Mouse (Mus musculus) cortical plate, adult 2 months (tissue): ENCODE results near the gene Arfgef2. TPM values are rescaled to one million over a fixed set of nuclear protein-coding genes. Genes with fewer than 3 reads are reported as not detected.

Source experiments
- H3K27ac ChIP-seq: fragments of 200-500 bp; 2 replicates; pipeline ENCODE4 v1.5.1; 2012; ENCODE audit warnings: low read length, control low read depth, inconsistent platforms; ENCODE audit not compliant: insufficient read depth
- H3K4me1 ChIP-seq: fragments of 200-500 bp; 2 replicates; pipeline ENCODE4 v1.6.1; 2011; ENCODE audit warnings: low read length; ENCODE audit not compliant: control insufficient read depth, insufficient read depth
- H3K4me3 ChIP-seq: fragments of 200-500 bp; 2 replicates; pipeline ENCODE4 v1.5.1; 2011; ENCODE audit warnings: mild to moderate bottlenecking, low read length, control low read depth; ENCODE audit not compliant: insufficient read depth
- CTCF ChIP-seq: fragments of 200-500 bp; IDR thresholded peaks from 2 replicates; pipeline ENCODE4 v1.5.1; 2011; ENCODE audit warnings: mild to moderate bottlenecking, control low read depth, low read length; ENCODE audit not compliant: insufficient read depth; ENCODE audit errors: extremely low read depth
- POLR2A ChIP-seq: fragments of 200-500 bp; IDR thresholded peaks from 2 replicates; pipeline ENCODE4 v1.6.1; 2011; ENCODE audit warnings: mild to moderate bottlenecking, low read length, control low read depth; ENCODE audit not compliant: insufficient read depth; ENCODE audit errors: extremely low read depth
- polyA plus RNA-seq: library from polyadenylated mRNA; depleted of rRNA; stranded (reverse); fragments of >200 nt; gene quantifications from 2 replicates; pipeline ENCODE4 v1.2.3, GENCODE M21; 2012

The Arfgef2 gene
- polyA plus RNA-seq, 1 experiment: 22.9 TPM

- H3K4me3 ChIP-seq: no peak overlapping the region
- TF ChIP-seq CTCF (no peak), POLR2A (no peak)
- no peak overlapping the region for H3K27ac ChIP-seq
- peaks cover 9% of the 10 kb centered on the region for H3K4me1 ChIP-seq
Measured at GRCm38 (mm10) chr2:166896974-166897373, 91.6 kb downstream of the Arfgef2 start.

- H3K27ac ChIP-seq: no peak overlapping the region
- no peak for TF ChIP-seq CTCF
- no peak for TF ChIP-seq POLR2A
- peaks cover 9% of the 10 kb centered on the region for H3K4me1 ChIP-seq
- H3K4me3 ChIP-seq: no peak overlapping the region
Measured at GRCm38 (mm10) chr2:166899161-166899560, 93.8 kb downstream of the Arfgef2 start.

DNA sequence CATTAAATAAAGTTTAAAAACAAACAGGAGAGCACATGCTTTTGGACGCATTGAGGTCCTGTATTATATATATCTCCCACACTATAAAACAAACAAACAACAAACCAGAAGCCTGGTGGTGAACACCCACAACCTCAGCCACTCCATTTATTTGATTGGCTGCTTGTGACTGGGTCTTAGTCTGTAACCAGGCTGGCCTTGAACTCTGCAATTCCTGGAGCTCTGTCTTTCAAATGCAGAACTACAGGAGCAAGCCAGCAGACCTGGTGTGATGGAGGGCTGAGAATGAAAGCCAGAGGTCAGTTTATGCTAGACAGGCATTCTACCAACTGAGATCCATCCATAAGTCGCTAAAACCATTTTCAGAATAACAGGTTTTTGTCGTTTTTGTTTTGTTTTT lies 94.4 kb downstream of the Arfgef2 start:
- peaks cover 8% of the 10 kb centered on the region for H3K4me1 ChIP-seq
- H3K27ac ChIP-seq: no peak overlapping the region
- TF ChIP-seq CTCF (no peak), POLR2A (no peak)
- H3K4me3 ChIP-seq: no peak overlapping the region

DNA sequence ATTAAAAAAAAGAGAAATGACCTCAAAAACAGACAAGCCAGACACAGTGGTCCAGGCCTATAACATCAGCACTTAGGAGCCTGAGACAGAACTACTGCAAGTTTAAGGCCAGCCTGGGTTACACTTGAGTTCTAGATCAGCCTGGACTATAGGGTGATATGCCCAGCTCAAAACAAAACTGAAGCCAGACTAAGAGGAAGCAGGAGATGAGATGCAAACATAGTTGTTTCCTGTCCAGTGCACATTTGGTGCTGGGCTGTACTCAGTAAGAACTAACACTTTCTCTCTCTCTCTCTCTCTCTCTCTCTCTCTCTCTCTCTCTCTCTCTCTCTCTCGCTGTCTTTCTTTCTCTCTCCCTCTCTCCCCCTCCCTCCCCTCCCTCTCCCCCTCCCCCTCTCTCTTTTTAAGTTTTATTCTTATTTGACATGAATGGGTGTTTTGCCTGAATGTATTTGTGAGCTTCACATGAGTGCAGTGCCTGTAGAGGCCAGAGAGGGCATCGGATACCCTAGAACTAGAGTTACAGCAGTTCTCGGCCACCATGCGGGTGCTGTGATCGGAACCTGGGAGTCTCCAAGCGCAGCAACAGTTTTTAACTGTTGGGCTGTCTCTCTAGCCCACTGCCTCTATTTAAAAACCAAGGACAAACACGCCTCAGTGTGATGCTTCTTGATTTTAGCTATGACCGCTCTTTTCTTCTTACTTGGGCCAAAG lies 95.6 kb downstream of the Arfgef2 start:
- Histone ChIP-seq H3K4me1 (peaks cover 5% of the 10 kb centered on the region), H3K4me3 (no peak overlapping the region), H3K27ac (no peak overlapping the region)
- TF ChIP-seq POLR2A (no peak), CTCF (no peak)

GRCm38 (mm10) chr2:166903719-166904282 lies 98.4 kb downstream of the Arfgef2 start:
- Histone ChIP-seq H3K27ac (no peak overlapping the region), H3K4me3 (no peak overlapping the region), H3K4me1 (peaks cover 3% of the 10 kb centered on the region; the same call in 1 of the 2 replicates)
- TF ChIP-seq CTCF (no peak), POLR2A (no peak)

- TF ChIP-seq POLR2A (peak; percentile 92), CTCF (no peak)
- peak within 1 kb of the TSS; percentile 63 for H3K4me3 ChIP-seq
- H3K27ac ChIP-seq: peak within 1 kb of the TSS; percentile 96
- peaks cover 3% of the 10 kb centered on the region; the same call in 1 of the 2 replicates for H3K4me1 ChIP-seq
Measured at GRCm38 (mm10) chr2:166905711-166906522, 100.5 kb downstream of the Arfgef2 start, which contains the start of gene Cse1l. TSS of gene Cse1l (plus strand) at chr2:166906040.

DNA sequence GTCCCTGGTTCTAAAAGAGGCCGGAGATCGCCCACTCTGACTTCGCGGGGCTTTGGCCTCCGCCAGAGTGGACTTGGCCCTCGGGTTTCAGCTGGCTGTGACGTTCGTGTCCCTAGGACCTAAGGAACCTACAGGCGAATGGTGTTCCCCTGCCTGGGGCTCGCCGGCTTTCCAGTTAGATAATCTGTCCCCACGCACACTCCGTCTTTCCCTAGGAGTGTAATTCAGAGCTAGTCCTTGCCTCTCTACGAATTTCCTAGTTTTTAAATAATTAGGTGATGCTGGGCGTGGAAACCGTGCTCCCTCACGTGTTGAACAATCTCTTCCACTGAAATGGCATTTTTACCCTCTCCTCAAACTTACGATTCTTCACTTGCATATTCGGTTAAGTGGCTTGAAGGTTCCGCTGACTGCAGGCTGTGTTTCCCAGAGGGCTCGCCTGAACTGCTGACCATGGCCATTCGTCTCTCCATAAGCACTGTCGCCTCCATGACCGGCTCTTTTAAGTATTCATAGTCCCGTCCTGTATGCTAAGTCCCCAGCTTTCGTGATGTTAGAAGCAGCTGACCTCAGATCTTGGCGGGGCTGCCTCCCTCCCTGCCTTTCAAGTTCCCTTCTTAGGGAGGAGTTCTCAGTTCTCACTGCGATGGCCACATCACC lies 101.3 kb downstream of the Arfgef2 start:
- Histone ChIP-seq H3K27ac (peak overlapping the region; percentile 40; the same call in 1 of the 2 replicates), H3K4me3 (peak overlapping the region; percentile 63), H3K4me1 (peaks cover 3% of the 10 kb centered on the region; the same call in 1 of the 2 replicates)
- TF ChIP-seq CTCF: no peak
- TF ChIP-seq POLR2A: no peak

DNA sequence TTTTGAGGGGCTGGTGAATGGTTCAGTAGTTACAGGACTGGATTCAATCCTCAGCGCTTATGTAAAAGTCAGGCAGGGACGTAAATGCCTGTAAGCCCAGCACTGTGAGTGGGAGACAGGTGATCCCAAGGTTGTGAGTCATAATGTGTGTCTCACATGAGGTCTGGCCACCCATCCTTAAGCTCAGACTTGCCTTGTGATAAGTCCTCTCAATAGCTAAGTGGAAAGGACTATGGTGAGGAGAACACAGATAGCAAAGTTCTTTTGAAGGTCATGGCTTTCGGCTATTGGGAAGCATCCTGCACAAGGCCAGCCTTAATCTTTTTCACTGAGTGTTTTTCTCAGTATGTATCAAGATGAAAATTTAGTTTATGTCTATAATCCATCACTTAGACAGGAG lies 104.3 kb downstream of the Arfgef2 start:
- TF ChIP-seq POLR2A (no peak), CTCF (no peak)
- Histone ChIP-seq H3K4me3 (no peak overlapping the region), H3K4me1 (peaks cover 3% of the 10 kb centered on the region; the same call in 1 of the 2 replicates), H3K27ac (no peak overlapping the region)

DNA sequence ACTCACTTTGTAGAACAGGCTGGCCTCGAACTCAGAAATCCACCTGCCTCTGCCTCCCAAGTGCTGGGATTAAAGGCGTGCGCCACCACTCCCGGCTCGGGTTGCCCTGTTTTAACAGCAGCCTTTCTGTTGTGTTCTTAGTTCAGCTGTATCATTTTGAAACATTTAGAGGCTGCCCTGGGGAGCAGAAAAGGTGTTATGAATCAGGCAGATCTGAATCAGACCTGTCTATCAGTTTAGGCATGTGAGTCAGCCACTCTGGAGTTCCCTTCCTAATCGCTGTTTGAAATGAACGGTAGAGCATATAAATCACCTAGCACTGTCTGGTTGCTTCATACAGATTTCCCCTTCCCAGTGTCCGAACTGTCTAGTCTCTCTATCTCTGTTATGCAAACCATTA lies 105.1 kb downstream of the Arfgef2 start:
- H3K27ac ChIP-seq: no peak overlapping the region
- H3K4me3 ChIP-seq: no peak overlapping the region
- peaks cover 3% of the 10 kb centered on the region; the same call in 1 of the 2 replicates for H3K4me1 ChIP-seq
- no peak for TF ChIP-seq POLR2A
- no peak for TF ChIP-seq CTCF
